Mouse (Mus musculus) CD4-positive, CD25-positive, alpha-beta regulatory T cell, adult 4 months (primary cell): ENCODE data around the gene Clec18a. TPM values are rescaled to one million over a fixed set of nuclear protein-coding genes. Genes with fewer than 3 reads are reported as not detected.

Experiments used
- polyA plus RNA-seq, 2 experiments: library from polyadenylated mRNA; unstranded; fragments of 100-300 nt; shearing (Covaris generic); gene quantifications; one replicate each; pipeline ENCODE4 v1.2.1; 2017

Clec18a gene
- polyA plus RNA-seq, 2 experiments from 2014 or later: not detected

Other genes with a start within 250 kb of the Clec18a start
- gene Cog4, start 245.8 kb downstream of the Clec18a start, polyA plus RNA-seq: 10 to 100 TPM; 57.7 to 94.5 TPM
- gene Sf3b3, start 245.6 kb downstream of the Clec18a start, polyA plus RNA-seq: 100 to 1,000 TPM in 1 of 2 experiments, 10 to 100 TPM in 1; 98.5 to 141 TPM
- gene Fuk, start 189.9 kb downstream of the Clec18a start, polyA plus RNA-seq: 1 to 10 TPM; 1.3 to 2.4 TPM
- 10 to 100 TPM in 1 of 2 experiments, 1 to 10 TPM in 1; 7.5 to 12.4 TPM for gene St3gal2, start 172.5 kb downstream of the Clec18a start, polyA plus RNA-seq
- 10 to 100 TPM; 13.8 to 13.9 TPM for gene Ddx19a, start 94.6 kb downstream of the Clec18a start, polyA plus RNA-seq
- 10 to 100 TPM in 1 of 2 experiments, 1 to 10 TPM in 1; 5.5 to 12.0 TPM for gene Ddx19b, start 60.7 kb downstream of the Clec18a start, polyA plus RNA-seq
- gene Aars, start 59.3 kb downstream of the Clec18a start, polyA plus RNA-seq: 10 to 100 TPM; 18.6 to 38.6 TPM
- not detected for gene Exosc6, start 36.1 kb downstream of the Clec18a start, polyA plus RNA-seq
- 10 to 100 TPM in 1 of 2 experiments, 1 to 10 TPM in 1; 7.2 to 11.4 TPM for gene Pdpr, start 2.2 kb upstream of the Clec18a start, polyA plus RNA-seq
- gene Glg1, start 166.8 kb upstream of the Clec18a start, polyA plus RNA-seq: 10 to 100 TPM; 27.4 to 32.1 TPM
- 10 to 100 TPM; 20.2 to 34.9 TPM for gene Rfwd3, start 207.8 kb upstream of the Clec18a start, polyA plus RNA-seq
- gene Mlkl, start 245.8 kb upstream of the Clec18a start, polyA plus RNA-seq: 1 to 10 TPM; 5.3 to 7.1 TPM